Mouse (Mus musculus): Measurements from ENCODE around the gene Gm35134. TPM values are rescaled to one million over a fixed set of nuclear protein-coding genes. Genes with fewer than 3 reads are reported as not detected.

Gm35134 gene
- total RNA-seq (2023) = not detected

DNA sequence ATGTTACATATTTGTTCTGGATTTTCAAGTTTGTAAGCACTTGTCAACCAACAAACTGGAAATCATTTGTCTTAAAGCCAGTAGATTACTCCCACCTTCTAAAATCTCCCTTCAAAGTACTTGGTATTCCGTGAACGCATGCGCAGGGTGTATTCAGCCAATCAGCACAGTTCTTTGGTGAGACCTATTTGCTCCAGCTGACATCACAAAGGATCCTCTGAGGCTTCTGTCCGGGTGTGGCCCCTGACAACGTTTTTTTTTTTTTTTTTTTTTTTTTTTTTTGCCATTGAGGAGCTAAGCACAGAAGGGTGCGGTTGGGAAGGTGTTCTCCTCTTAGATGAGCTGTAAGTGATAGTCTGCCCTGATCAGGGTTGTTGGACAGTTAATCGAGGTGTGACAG lies at the start of gene Gm35134:
Gene Gm35134, plus strand, starts transcription at position 301 of the 400 bp plus-strand sequence.

Measured in neutrophil, adult 59 days (primary cell).